Mouse (Mus musculus) ES-Bruce4 (cell line): Measurements from ENCODE around the gene Pard3. TPM values are rescaled to one million over a fixed set of nuclear protein-coding genes. Genes with fewer than 3 reads are reported as not detected.

Source experiments
- H3K27ac ChIP-seq: 2 replicates; pipeline ENCODE4 v1.5.1; 2012; ENCODE audit warnings: low read length, inconsistent platforms; ENCODE audit not compliant: insufficient read depth
- H3K27me3 ChIP-seq: 2 replicates; pipeline ENCODE4 v1.6.1; 2012; ENCODE audit warnings: mild to moderate bottlenecking, low read length, inconsistent platforms; ENCODE audit not compliant: control insufficient read depth, poor library complexity, insufficient read depth, severe bottlenecking
- H3K36me3 ChIP-seq: 2 replicates; pipeline ENCODE4 v1.6.1; 2012; ENCODE audit warnings: inconsistent platforms, mild to moderate bottlenecking, low read length, moderate library complexity; ENCODE audit not compliant: control insufficient read depth, poor library complexity, insufficient read depth, severe bottlenecking
- H3K4me1 ChIP-seq: one replicate; pipeline ENCODE4 v1.8.1; 2011; ENCODE audit warnings: low read length; ENCODE audit not compliant: control insufficient read depth, insufficient read depth
- H3K4me3 ChIP-seq: 2 replicates; pipeline ENCODE4 v1.5.1; 2011; ENCODE audit warnings: low read depth, mild to moderate bottlenecking, low read length
- H3K9ac ChIP-seq: 2 replicates; pipeline ENCODE4 v1.6.1; 2012; ENCODE audit warnings: low read depth, mild to moderate bottlenecking, inconsistent platforms; ENCODE audit not compliant: poor library complexity, severe bottlenecking
- H3K9me3 ChIP-seq: replicated peaks from 2 replicates; pipeline ENCODE4 v1.6.1; 2012; ENCODE audit warnings: mild to moderate bottlenecking, low read length, inconsistent platforms; ENCODE audit not compliant: control insufficient read depth, poor library complexity, insufficient read depth, severe bottlenecking
- CTCF ChIP-seq: IDR thresholded peaks from one replicate; pipeline ENCODE4 v1.8.1; 2011; ENCODE audit warnings: low read depth, low read length
- EP300 ChIP-seq: IDR thresholded peaks from 2 replicates; pipeline ENCODE4 v1.6.1; 2011; ENCODE audit warnings: low read depth, low read length; ENCODE audit not compliant: insufficient read depth
- POLR2A ChIP-seq: IDR thresholded peaks from one replicate; pipeline ENCODE4 v1.8.1; 2011; ENCODE audit warnings: low read length; ENCODE audit not compliant: insufficient read depth
- polyA plus RNA-seq: library from polyadenylated mRNA; stranded (reverse); fragments of >200 nt; gene quantifications from 2 replicates; pipeline ENCODE4 v1.2.4, GENCODE M21; 2011; ENCODE audit warnings: low read depth; ENCODE audit not compliant: missing spikeins, insufficient read depth, insufficient read length

Pard3 gene
- polyA plus RNA-seq, 1 experiment: 38.0 TPM

DNA sequence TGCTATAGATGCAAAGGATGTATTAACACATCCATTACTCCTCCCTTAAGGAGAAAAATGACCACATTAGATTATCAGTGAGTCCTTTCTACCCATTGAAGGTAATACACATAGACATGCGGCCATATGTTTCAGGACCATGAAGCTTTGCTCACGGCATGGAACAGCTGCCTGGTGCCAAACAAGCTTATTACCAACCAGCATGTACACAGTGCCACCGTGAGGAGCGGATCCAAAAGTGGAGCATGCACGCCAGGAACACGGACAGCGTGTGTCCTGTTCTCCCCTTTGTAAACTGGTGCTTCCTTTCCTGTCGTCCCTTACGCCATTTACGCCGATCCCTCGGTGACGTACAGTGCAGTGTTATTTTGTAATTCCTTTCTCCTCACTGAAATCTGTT lies 232.2 kb downstream of the Pard3 start:
- H3K4me1 ChIP-seq: peaks cover 1% of the 10 kb centered on the region
- no peaks in the 10 kb centered on the region for H3K36me3 ChIP-seq
- no peaks in the 10 kb centered on the region for H3K9me3 ChIP-seq
- H3K9ac ChIP-seq: no peak overlapping the region
- TF ChIP-seq POLR2A (no peak), EP300 (no peak), CTCF (no peak)
- no peak overlapping the region for H3K4me3 ChIP-seq
- no peak overlapping the region for H3K27ac ChIP-seq
- no peaks in the 10 kb centered on the region for H3K27me3 ChIP-seq

DNA sequence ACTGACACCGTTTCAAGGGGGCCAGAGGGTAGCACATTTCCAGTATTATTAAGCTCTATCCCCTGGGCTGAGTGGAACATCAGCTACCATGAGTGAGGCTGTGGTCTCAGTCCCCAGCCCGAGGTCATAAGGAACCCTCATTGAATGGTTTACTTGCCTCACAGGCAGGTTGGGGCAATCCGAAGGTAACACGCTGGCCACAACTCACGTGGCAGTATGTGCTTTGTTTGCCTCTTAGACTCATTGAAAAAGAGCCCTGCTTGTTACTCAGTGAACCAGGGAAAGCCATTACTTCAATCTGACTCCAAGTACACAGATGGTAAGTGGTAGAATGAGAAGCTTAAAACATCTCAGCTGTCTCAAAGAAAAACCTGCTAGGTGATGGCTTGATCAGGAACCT lies 236.8 kb downstream of the Pard3 start:
- Histone ChIP-seq H3K36me3 (no peaks in the 10 kb centered on the region), H3K4me3 (no peak overlapping the region), H3K9me3 (no peaks in the 10 kb centered on the region), H3K4me1 (peaks cover 1% of the 10 kb centered on the region), H3K9ac (no peak overlapping the region), H3K27ac (no peak overlapping the region), H3K27me3 (no peaks in the 10 kb centered on the region)
- TF ChIP-seq POLR2A: no peak
- TF ChIP-seq EP300: no peak
- no peak for TF ChIP-seq CTCF

DNA sequence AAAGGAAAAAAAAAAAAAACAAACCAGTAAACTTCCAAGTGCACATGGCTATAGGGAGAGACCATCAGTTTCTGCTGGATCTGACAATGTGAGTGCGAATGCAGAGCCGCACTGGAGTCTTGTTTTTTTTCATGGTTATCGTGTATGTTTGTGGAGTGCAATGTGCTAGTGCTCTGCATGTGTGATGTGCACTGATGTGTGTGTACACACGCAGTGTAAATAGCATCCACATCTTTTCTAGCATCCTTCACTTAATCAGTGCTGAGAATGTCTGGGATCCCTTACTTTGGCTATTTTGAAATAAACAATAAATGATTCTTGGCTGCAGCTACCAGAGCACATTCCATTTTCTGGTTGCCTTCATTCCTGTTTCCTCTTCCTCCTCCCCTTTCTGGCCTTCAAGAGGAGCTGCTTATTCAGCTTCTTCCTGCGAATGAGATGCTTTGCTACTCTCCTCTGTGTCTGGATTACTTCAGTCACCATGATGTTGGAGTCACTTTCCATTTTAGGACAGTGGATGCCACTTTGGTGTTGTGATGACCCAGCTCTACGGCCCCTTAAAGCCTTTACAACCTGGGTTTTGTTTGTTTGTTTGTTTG lies 239.3 kb downstream of the Pard3 start:
- no peaks in the 10 kb centered on the region for H3K9me3 ChIP-seq
- H3K9ac ChIP-seq: no peak overlapping the region
- no peaks in the 10 kb centered on the region for H3K4me1 ChIP-seq
- no peak overlapping the region for H3K27ac ChIP-seq
- H3K4me3 ChIP-seq: no peak overlapping the region
- no peaks in the 10 kb centered on the region for H3K36me3 ChIP-seq
- TF ChIP-seq EP300: no peak
- no peak for TF ChIP-seq POLR2A
- no peak for TF ChIP-seq CTCF
- no peaks in the 10 kb centered on the region for H3K27me3 ChIP-seq

DNA sequence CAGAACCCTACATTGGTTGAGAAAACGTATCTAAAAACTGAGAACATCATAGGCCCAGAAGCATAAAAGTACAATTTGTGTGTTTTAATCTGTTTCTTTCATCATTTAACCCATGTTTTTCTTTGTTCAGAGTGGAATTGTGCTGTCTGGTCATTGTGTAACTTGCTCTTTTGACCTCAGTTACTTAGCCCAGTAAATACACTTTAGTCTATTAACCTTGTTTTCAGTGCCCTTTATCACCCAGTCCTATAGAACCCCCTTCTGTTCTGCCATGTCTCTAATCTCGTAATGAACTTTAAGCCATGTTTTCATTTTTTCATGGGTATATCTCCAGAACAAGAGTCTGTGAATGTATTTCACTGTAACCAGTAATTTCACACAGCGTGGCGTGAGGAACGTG lies 243.3 kb downstream of the Pard3 start:
- Histone ChIP-seq H3K9ac (no peak overlapping the region), H3K4me3 (no peak overlapping the region), H3K27ac (no peak overlapping the region), H3K27me3 (no peaks in the 10 kb centered on the region), H3K9me3 (no peaks in the 10 kb centered on the region), H3K36me3 (no peaks in the 10 kb centered on the region), H3K4me1 (no peaks in the 10 kb centered on the region)
- no peak for TF ChIP-seq EP300
- no peak for TF ChIP-seq CTCF
- TF ChIP-seq POLR2A: no peak

DNA sequence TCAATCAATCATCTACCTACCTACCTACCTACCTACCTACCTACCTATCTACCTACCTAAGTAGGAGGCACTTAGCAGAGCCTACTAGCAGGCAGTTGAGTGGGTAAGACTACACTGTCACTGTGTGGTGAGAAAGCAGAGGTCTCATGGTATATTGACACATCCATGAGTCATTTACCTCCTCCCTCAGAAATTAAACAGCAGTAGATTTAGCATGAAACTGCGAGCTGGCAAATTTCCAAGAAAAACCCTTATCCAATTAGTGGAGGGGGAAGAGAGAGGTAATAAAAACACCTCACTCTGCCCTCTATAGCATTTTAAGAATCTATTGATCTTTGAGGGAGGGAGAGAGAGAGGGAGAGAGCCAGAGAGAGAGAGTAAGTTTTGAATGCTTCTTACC lies 245.7 kb downstream of the Pard3 start:
- Histone ChIP-seq H3K27ac (no peak overlapping the region), H3K4me1 (no peaks in the 10 kb centered on the region), H3K36me3 (no peaks in the 10 kb centered on the region), H3K27me3 (no peaks in the 10 kb centered on the region), H3K9me3 (no peaks in the 10 kb centered on the region), H3K9ac (no peak overlapping the region), H3K4me3 (no peak overlapping the region)
- TF ChIP-seq POLR2A (no peak), EP300 (no peak), CTCF (no peak)

DNA sequence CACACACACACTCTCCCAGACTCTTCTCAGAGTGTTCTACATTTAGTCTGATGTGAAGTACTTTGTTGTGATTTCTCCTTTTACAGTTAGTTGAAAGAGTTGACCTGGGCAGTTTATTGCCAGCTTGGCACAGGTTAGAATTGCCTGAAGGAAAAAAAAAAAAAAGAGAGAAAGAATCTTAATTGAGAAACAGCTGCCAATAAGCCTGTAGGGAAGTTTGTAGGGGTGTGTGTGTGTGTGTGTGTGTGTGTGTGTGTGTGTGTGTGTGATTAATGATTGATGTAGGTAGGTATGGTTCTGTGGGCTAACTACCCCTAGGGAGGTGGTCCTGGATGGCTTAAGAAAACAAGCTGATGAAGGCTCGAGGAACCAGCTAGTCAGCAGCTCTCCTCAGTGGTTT lies 252.1 kb downstream of the Pard3 start:
- no peak overlapping the region for H3K9ac ChIP-seq
- no peaks in the 10 kb centered on the region for H3K27me3 ChIP-seq
- no peak for TF ChIP-seq EP300
- TF ChIP-seq POLR2A: no peak
- TF ChIP-seq CTCF: no peak
- H3K36me3 ChIP-seq: no peaks in the 10 kb centered on the region
- no peaks in the 10 kb centered on the region for H3K9me3 ChIP-seq
- no peak overlapping the region for H3K4me3 ChIP-seq
- H3K4me1 ChIP-seq: no peaks in the 10 kb centered on the region
- no peak overlapping the region for H3K27ac ChIP-seq
